Mouse (Mus musculus) heart, embryonic 11.5 days (tissue): ENCODE data around the gene Neurog1. TPM values are rescaled to one million over a fixed set of nuclear protein-coding genes. Genes with fewer than 3 reads are reported as not detected.

Source experiments
- ATAC-seq: fragments of 200-750 bp; cut with Nextera tagmentation; replicated peaks from 2 replicates; pipeline ENCODE4 v1.8.0; 2017; ENCODE audit warnings: moderate library complexity; ENCODE audit not compliant: insufficient number of reproducible peaks, low FRiP score, low TSS enrichment
- H3K27ac ChIP-seq: fragments of 300-500 bp; sonication (generic); 2 replicates; pipeline ENCODE4 v1.5.1; 2014; ENCODE audit warnings: mild to moderate bottlenecking, low read depth, low read length
- H3K27me3 ChIP-seq: fragments of 300-500 bp; sonication (generic); 2 replicates; pipeline ENCODE4 v1.6.1; 2014; ENCODE audit warnings: mild to moderate bottlenecking, low read length, mixed read lengths; ENCODE audit not compliant: control insufficient read depth, insufficient read depth
- H3K36me3 ChIP-seq: fragments of 300-500 bp; sonication (generic); 2 replicates; pipeline ENCODE4 v1.6.1; 2014; ENCODE audit warnings: mild to moderate bottlenecking, low read length, moderate library complexity, mixed read lengths; ENCODE audit not compliant: control insufficient read depth, insufficient read depth
- H3K4me1 ChIP-seq: fragments of 300-500 bp; sonication (generic); 2 replicates; pipeline ENCODE4 v1.6.1; 2014; ENCODE audit warnings: low read length; ENCODE audit not compliant: control insufficient read depth, insufficient read depth
- H3K4me2 ChIP-seq: fragments of 300-500 bp; sonication (generic); 2 replicates; pipeline ENCODE4 v1.6.1; 2014; ENCODE audit warnings: mild to moderate bottlenecking, moderate library complexity
- H3K4me3 ChIP-seq: fragments of 300-500 bp; sonication (generic); 2 replicates; pipeline ENCODE4 v1.5.1; 2014; ENCODE audit warnings: low read depth, low read length
- H3K9ac ChIP-seq: fragments of 300-500 bp; sonication (generic); 2 replicates; pipeline ENCODE4 v1.6.1; 2014; ENCODE audit warnings: mild to moderate bottlenecking, low read depth, low read length, moderate library complexity
- H3K9me3 ChIP-seq: fragments of 300-500 bp; sonication (generic); replicated peaks from 2 replicates; pipeline ENCODE4 v1.6.1; 2016; ENCODE audit warnings: low read length; ENCODE audit not compliant: control insufficient read depth
- WGBS: fragments of 180-500 bp; shearing (Covaris S2); extraction: QIAGEN DNeasy Blood & Tissue Kit; methylation state at CpG from one replicate; pipeline ENCODE4 v1.1.7; 2014; ENCODE audit not compliant: insufficient replicate concordance; 5-methylcytosine and 5-hydroxymethylcytosine counted together
- polyA plus RNA-seq: library from polyadenylated mRNA; unstranded; fragments of >200 nt; fragmentation: Nextera tagmentation; extraction: Ambion mirVana; gene quantifications from 2 replicates; pipeline ENCODE4 v1.2.1, GENCODE M21; 2014

Gene Neurog1
- polyA plus RNA-seq, 1 experiment from 2014 or later, result 0.09 TPM

DNA sequence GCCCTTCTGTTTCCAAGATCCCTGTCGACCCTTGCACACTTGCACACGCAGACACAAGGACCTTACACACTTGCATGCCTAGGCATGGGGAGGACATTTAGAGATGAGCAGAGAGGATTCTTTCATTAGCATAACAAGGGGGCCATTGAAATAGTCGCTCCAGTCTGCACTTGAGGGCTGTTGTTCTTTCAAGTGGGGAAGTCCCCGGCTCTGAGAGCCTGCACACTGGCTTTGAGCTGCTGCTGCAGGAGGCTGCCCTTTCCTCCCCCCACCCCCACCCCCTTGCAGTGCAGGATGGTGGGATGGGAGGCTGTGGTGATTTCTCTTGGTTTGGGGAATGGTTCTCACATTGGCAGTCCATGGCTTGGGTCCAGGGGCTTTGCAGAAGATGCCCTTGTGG, 35.9 kb downstream of the Neurog1 start:
- no peaks in the 10 kb centered on the region for H3K36me3 ChIP-seq
- H3K27ac ChIP-seq, result no peak overlapping the region
- WGBS, result 21% methylated on average over 4 of the region's 4 CpGs
- ATAC-seq, result no peak
- no peak overlapping the region for H3K4me3 ChIP-seq
- H3K9ac ChIP-seq, result no peak overlapping the region
- H3K4me2 ChIP-seq, result no peak overlapping the region
- H3K27me3 ChIP-seq, result peaks cover 51% of the 10 kb centered on the region
- H3K9me3 ChIP-seq, result no peaks in the 10 kb centered on the region; the same call in 1 of the 2 replicates
- H3K4me1 ChIP-seq, result 0 out of 2 replicates have a peak, but pooled peaks cover 2% of the 10 kb centered on the region

DNA sequence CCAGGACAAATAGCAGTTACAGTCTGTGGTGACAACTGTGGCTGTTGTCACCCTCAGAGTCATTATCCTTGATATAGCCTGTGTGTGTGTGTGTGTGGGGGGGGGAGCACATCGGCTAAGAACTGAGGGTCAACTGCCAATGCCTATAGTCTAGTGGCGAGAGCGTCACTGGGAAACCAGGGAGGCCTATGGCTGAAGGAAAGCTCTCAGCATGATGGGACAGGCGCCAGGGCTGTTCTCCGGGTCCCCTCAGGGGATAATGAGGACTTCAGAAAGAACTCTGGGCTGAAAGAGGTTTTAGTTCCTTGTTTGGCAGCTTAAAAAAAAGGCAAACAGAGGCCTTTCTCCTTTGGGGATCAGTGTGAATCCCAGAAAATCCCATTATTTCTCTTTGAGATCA, 37.3 kb downstream of the Neurog1 start:
- WGBS, result 49% methylated on average over 5 of the region's 5 CpGs
- no peaks in the 10 kb centered on the region; the same call in 1 of the 2 replicates for H3K9me3 ChIP-seq
- no peak overlapping the region for H3K4me2 ChIP-seq
- peaks cover 40% of the 10 kb centered on the region for H3K27me3 ChIP-seq
- H3K9ac ChIP-seq, result no peak overlapping the region
- no peaks in the 10 kb centered on the region for H3K4me1 ChIP-seq
- no peaks in the 10 kb centered on the region for H3K36me3 ChIP-seq
- no peak for ATAC-seq
- no peak overlapping the region for H3K4me3 ChIP-seq
- H3K27ac ChIP-seq, result no peak overlapping the region

DNA sequence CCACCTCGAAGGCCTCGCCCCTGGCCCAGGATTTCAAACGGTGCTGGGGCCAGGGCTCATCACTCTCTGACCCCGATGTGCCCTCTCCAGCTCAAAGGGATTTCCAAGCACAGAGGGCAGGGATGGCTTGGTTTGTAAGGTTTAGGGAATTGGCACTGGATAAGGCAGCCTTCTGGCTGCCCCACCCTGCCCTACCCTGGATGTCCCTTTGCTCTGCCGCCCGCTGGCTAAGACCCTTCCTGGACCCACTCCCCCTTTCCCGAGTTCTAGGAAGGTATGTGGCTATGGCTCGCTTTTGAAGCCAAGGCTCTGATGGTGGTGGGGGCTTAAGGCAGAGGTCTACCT, 42.9 kb downstream of the Neurog1 start:
- H3K4me3 ChIP-seq, result no peak overlapping the region
- 18% methylated on average over 6 of the region's 8 CpGs for WGBS
- H3K27ac ChIP-seq, result no peak overlapping the region
- H3K4me1 ChIP-seq, result no peaks in the 10 kb centered on the region
- H3K36me3 ChIP-seq, result no peaks in the 10 kb centered on the region
- H3K4me2 ChIP-seq, result peak overlapping the region; percentile 39
- H3K9ac ChIP-seq, result no peak overlapping the region
- no peaks in the 10 kb centered on the region; the same call in 1 of the 2 replicates for H3K9me3 ChIP-seq
- peaks cover 18% of the 10 kb centered on the region for H3K27me3 ChIP-seq
- no peak for ATAC-seq

DNA sequence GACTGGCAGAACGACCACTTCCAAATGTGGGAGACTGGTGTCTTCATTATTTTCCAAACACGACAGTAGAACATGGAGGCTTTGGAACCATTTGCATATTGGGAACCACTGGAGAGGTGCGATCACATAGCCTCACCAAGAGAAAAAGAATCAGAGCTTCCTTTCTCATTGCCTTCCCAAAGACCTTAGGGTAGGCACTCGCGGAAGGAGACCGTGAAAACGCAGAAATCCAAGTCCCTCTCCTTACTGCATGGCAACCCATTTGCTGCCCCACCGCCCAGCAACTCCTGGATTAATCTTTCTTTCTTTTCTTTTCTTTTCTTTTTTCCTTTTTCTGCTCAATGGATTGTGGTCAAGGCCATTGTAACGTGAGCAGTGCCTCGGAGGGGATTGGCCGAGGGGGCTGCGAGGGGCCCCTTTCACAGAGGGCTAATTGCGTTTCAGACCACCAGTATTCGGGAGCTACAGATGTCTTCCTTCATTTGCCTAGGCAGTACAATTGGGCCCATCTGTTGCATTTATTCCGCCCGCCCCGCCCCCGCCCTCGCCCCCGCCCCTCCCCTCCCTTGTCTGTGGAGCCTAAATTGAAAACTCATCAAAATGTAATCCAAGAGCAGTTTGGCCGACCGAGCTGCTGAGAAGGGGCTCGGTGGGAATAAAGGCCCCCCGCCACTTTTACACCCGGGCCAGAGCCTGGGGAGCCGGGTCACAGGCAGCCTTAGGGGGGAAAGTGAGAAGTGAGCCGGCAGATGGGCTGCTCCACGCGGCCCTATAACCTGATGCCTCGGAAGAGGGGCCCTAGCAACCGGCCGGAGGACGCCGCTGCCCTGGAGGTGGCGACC, 43.5 kb downstream of the Neurog1 start:
- Histone ChIP-seq H3K9ac (no peak overlapping the region), H3K4me1 (no peaks in the 10 kb centered on the region), H3K4me3 (no peak overlapping the region), H3K36me3 (no peaks in the 10 kb centered on the region), H3K27ac (no peak overlapping the region), H3K27me3 (peaks cover 15% of the 10 kb centered on the region), H3K4me2 (peak overlapping the region; percentile 39), H3K9me3 (no peaks in the 10 kb centered on the region; the same call in 1 of the 2 replicates)
- 7% methylated on average over 35 of the region's 35 CpGs for WGBS
- no peak for ATAC-seq

Other genes starting within 250 kb of the Neurog1 start
- gene H2afy, start 115.8 kb downstream of the Neurog1 start, polyA plus RNA-seq, result 154 and 162 TPM in 2 replicates
- gene Tifab, start 73.3 kb downstream of the Neurog1 start, polyA plus RNA-seq, result 0.33 and 0.55 TPM in 2 replicates
- 1.7 and 3.2 TPM in 2 replicates for gene Cxcl14, start 44.4 kb upstream of the Neurog1 start, polyA plus RNA-seq
- not detected in 2 replicates for gene Gm3045, start 174.4 kb upstream of the Neurog1 start, polyA plus RNA-seq
- 0.04 TPM in 1 of 2 replicates, not detected in the other for gene Slc25a48, start 186.2 kb upstream of the Neurog1 start, polyA plus RNA-seq
- gene Il9, start 230.1 kb upstream of the Neurog1 start, polyA plus RNA-seq, result not detected in 2 replicates